Mouse (Mus musculus): ENCODE results near the gene Atp7a. TPM values are rescaled to one million over a fixed set of nuclear protein-coding genes. Genes with fewer than 3 reads are reported as not detected.

The Atp7a gene
- total RNA-seq, 1 experiment: 20.2 TPM

GRCm38 (mm10) chrX:106148185-106148584, 121.1 kb downstream of the Atp7a start:
- Histone ChIP-seq H3K9ac (ENCODE audit: insufficient read depth, low read depth, low read length, poor library complexity, severe bottlenecking) (no peak overlapping the region), H3K9me3 (ENCODE audit: control insufficient read depth, insufficient read depth, low read depth, low read length) (no peaks in the 10 kb centered on the region), H3K4me1 (ENCODE audit: control insufficient read depth in 2 of 2, insufficient read depth in 2 of 2, low read length in 2 of 2, poor library complexity in 1 of 2) (no peaks in the 10 kb centered on the region), H3K4me3 (ENCODE audit: insufficient read depth in 1 of 2, low read depth in 1 of 2, low read length in 2 of 2, poor library complexity in 1 of 2, severe bottlenecking in 1 of 2) (no peak overlapping the region), H3K27ac (ENCODE audit: insufficient read depth, low read depth, low read length, poor library complexity, severe bottlenecking) (no peak overlapping the region), H3K36me3 (ENCODE audit: control insufficient read depth, insufficient read depth, low read length, poor library complexity, severe bottlenecking) (no peaks in the 10 kb centered on the region)
- no peak for DNase-seq (ENCODE audit: low read depth, low spot score)
- TF ChIP-seq ZNF384 (IDR thresholded peaks at IDR 0.05; ENCODE audit: low read depth, low read length) (no peak), CHD2 (IDR thresholded peaks at IDR 0.05; ENCODE audit: low read depth, low read length) (no peak), HCFC1 (IDR thresholded peaks at IDR 0.05; ENCODE audit: borderline replicate concordance, insufficient read depth, low read length) (no peak), ZC3H11A (IDR thresholded peaks at IDR 0.05; ENCODE audit: borderline replicate concordance, low read depth, low read length) (no peak), MAFK (IDR thresholded peaks at IDR 0.05; ENCODE audit: insufficient read depth, low read depth, low read length) (no peak)
- in situ Hi-C loops (cut with MboI; ENCODE audit: low sequenced_read_pairs in 2 of 2, unreplicated experiment in 2 of 2): no loop called here

DNA sequence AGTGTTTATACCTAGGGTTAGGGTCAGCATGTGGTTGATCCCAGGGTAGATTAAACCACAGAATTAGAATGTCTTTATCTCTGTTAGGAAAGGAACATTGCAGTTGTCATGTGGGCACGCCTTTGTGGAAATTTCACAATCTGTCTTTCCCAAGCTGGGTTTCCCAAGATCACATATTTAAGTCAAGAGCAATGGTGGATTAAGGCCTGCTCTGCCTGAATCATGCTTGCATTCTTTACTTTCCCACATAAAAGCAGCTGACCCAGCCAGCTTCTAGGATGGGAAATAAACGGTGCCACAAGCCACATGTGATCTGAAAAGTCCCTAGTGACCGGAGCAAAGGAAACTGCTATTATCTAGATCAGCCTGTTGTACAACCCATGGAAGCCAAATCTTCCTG, 122.4 kb downstream of the Atp7a start:
- no peak for DNase-seq (ENCODE audit: low read depth, low spot score)
- H3K4me3 ChIP-seq (ENCODE audit: insufficient read depth in 1 of 2, low read depth in 1 of 2, low read length in 2 of 2, poor library complexity in 1 of 2, severe bottlenecking in 1 of 2): no peak overlapping the region
- no peaks in the 10 kb centered on the region for H3K9me3 ChIP-seq (ENCODE audit: control insufficient read depth, insufficient read depth, low read depth, low read length)
- no peak overlapping the region for H3K9ac ChIP-seq (ENCODE audit: insufficient read depth, low read depth, low read length, poor library complexity, severe bottlenecking)
- no peak for TF ChIP-seq MAFK (IDR thresholded peaks at IDR 0.05; ENCODE audit: insufficient read depth, low read depth, low read length)
- no peak for TF ChIP-seq HCFC1 (IDR thresholded peaks at IDR 0.05; ENCODE audit: borderline replicate concordance, insufficient read depth, low read length)
- TF ChIP-seq ZNF384 (IDR thresholded peaks at IDR 0.05; ENCODE audit: low read depth, low read length): no peak
- TF ChIP-seq ZC3H11A (IDR thresholded peaks at IDR 0.05; ENCODE audit: borderline replicate concordance, low read depth, low read length): no peak
- no peak for TF ChIP-seq CHD2 (IDR thresholded peaks at IDR 0.05; ENCODE audit: low read depth, low read length)
- in situ Hi-C loops (cut with MboI; ENCODE audit: low sequenced_read_pairs in 2 of 2, unreplicated experiment in 2 of 2): no loop called here
- H3K36me3 ChIP-seq (ENCODE audit: control insufficient read depth, insufficient read depth, low read length, poor library complexity, severe bottlenecking): no peaks in the 10 kb centered on the region
- H3K27ac ChIP-seq (ENCODE audit: insufficient read depth, low read depth, low read length, poor library complexity, severe bottlenecking): no peak overlapping the region
- no peaks in the 10 kb centered on the region for H3K4me1 ChIP-seq (ENCODE audit: control insufficient read depth in 2 of 2, insufficient read depth in 2 of 2, low read length in 2 of 2, poor library complexity in 1 of 2)

DNA sequence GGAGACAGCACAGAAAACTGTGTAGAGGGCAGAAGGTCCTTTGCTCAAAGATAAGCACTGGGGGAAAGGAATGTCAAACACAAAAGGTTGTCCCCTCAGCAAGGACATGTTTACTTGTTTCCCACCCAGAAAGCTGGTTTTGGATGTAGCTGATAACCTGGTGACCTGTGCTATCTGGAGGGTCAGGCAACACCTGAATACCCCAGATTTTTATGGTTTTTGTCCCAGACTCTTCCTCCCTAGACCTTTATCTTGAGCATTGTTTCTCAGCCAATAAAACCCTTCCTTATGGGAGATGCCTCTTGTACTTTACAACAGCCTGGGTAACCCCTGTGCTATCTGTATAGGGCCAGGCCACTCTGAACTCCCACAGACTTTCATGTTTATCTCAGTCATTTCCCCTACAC, 127.1 kb downstream of the Atp7a start:
- Histone ChIP-seq H3K36me3 (ENCODE audit: control insufficient read depth, insufficient read depth, low read length, poor library complexity, severe bottlenecking) (no peaks in the 10 kb centered on the region), H3K4me1 (ENCODE audit: control insufficient read depth in 2 of 2, insufficient read depth in 2 of 2, low read length in 2 of 2, poor library complexity in 1 of 2) (no peaks in the 10 kb centered on the region), H3K27ac (ENCODE audit: insufficient read depth, low read depth, low read length, poor library complexity, severe bottlenecking) (no peak overlapping the region), H3K9me3 (ENCODE audit: control insufficient read depth, insufficient read depth, low read depth, low read length) (no peaks in the 10 kb centered on the region), H3K4me3 (ENCODE audit: insufficient read depth in 1 of 2, low read depth in 1 of 2, low read length in 2 of 2, poor library complexity in 1 of 2, severe bottlenecking in 1 of 2) (no peak overlapping the region), H3K9ac (ENCODE audit: insufficient read depth, low read depth, low read length, poor library complexity, severe bottlenecking) (no peak overlapping the region)
- TF ChIP-seq ZC3H11A (IDR thresholded peaks at IDR 0.05; ENCODE audit: borderline replicate concordance, low read depth, low read length) (no peak), HCFC1 (IDR thresholded peaks at IDR 0.05; ENCODE audit: borderline replicate concordance, insufficient read depth, low read length) (no peak), CHD2 (IDR thresholded peaks at IDR 0.05; ENCODE audit: low read depth, low read length) (no peak), ZNF384 (IDR thresholded peaks at IDR 0.05; ENCODE audit: low read depth, low read length) (no peak), MAFK (IDR thresholded peaks at IDR 0.05; ENCODE audit: insufficient read depth, low read depth, low read length) (no peak)
- in situ Hi-C loops (cut with MboI; ENCODE audit: low sequenced_read_pairs in 2 of 2, unreplicated experiment in 2 of 2): loop anchor here in 1 of 2 experiments (25.0 kb wide), 1 partner anchor 117 kb away; the partner anchor contains the start of gene Atp7a
- no peak for DNase-seq (ENCODE audit: low read depth, low spot score)

- Histone ChIP-seq H3K9me3 (ENCODE audit: control insufficient read depth, insufficient read depth, low read depth, low read length) (no peaks in the 10 kb centered on the region), H3K4me1 (ENCODE audit: control insufficient read depth in 2 of 2, insufficient read depth in 2 of 2, low read length in 2 of 2, poor library complexity in 1 of 2) (no peaks in the 10 kb centered on the region), H3K36me3 (ENCODE audit: control insufficient read depth, insufficient read depth, low read length, poor library complexity, severe bottlenecking) (no peaks in the 10 kb centered on the region), H3K27ac (ENCODE audit: insufficient read depth, low read depth, low read length, poor library complexity, severe bottlenecking) (no peak overlapping the region), H3K4me3 (ENCODE audit: insufficient read depth in 1 of 2, low read depth in 1 of 2, low read length in 2 of 2, poor library complexity in 1 of 2, severe bottlenecking in 1 of 2) (no peak overlapping the region), H3K9ac (ENCODE audit: insufficient read depth, low read depth, low read length, poor library complexity, severe bottlenecking) (no peak overlapping the region)
- in situ Hi-C loops (cut with MboI; ENCODE audit: low sequenced_read_pairs in 2 of 2, unreplicated experiment in 2 of 2): loop anchor here in 1 of 2 experiments (25.0 kb wide), 1 partner anchor 119 kb away; the partner anchor contains the start of gene Atp7a
- no peak for DNase-seq (ENCODE audit: low read depth, low spot score)
- TF ChIP-seq CHD2 (IDR thresholded peaks at IDR 0.05; ENCODE audit: low read depth, low read length) (no peak), ZC3H11A (IDR thresholded peaks at IDR 0.05; ENCODE audit: borderline replicate concordance, low read depth, low read length) (no peak), HCFC1 (IDR thresholded peaks at IDR 0.05; ENCODE audit: borderline replicate concordance, insufficient read depth, low read length) (no peak), ZNF384 (IDR thresholded peaks at IDR 0.05; ENCODE audit: low read depth, low read length) (no peak), MAFK (IDR thresholded peaks at IDR 0.05; ENCODE audit: insufficient read depth, low read depth, low read length) (no peak)
These were observed 128.8 kb downstream of the Atp7a start for GRCm38 (mm10) chrX:106155892-106156291.
